Mouse (Mus musculus) lung, postnatal 0 days (tissue): Measurements from ENCODE around the gene Tcf20. TPM values are rescaled to one million over a fixed set of nuclear protein-coding genes. Genes with fewer than 3 reads are reported as not detected.

Source experiments
- ATAC-seq: fragments of 200-750 bp; cut with Nextera tagmentation; 2 replicates; pipeline ENCODE4 v1.8.0; 2017; ENCODE audit warnings: moderate library complexity
- DNase-seq: peaks from one replicate; pipeline ENCODE4 v3.0.0-alpha.2; 2016; ENCODE audit warnings: low spot score
- H3K27ac ChIP-seq: fragments of 300-500 bp; sonication (generic); 2 replicates; pipeline ENCODE4 v1.5.1; 2014; ENCODE audit warnings: antibody characterized with exemption, mild to moderate bottlenecking, low read length, mixed read lengths
- H3K27me3 ChIP-seq: fragments of 300-500 bp; sonication (generic); replicated peaks from 2 replicates; pipeline ENCODE4 v1.6.1; 2014; ENCODE audit warnings: low read length, mixed read lengths; ENCODE audit not compliant: insufficient read depth
- H3K36me3 ChIP-seq: fragments of 300-500 bp; sonication (generic); 2 replicates; pipeline ENCODE4 v1.6.1; 2014; ENCODE audit warnings: low read length, mixed read lengths; ENCODE audit not compliant: insufficient read depth
- H3K4me1 ChIP-seq: fragments of 300-500 bp; sonication (generic); 2 replicates; pipeline ENCODE4 v1.6.1; 2014; ENCODE audit warnings: antibody characterized with exemption, low read depth, low read length, mixed read lengths; ENCODE audit not compliant: insufficient read depth
- H3K4me2 ChIP-seq: fragments of 300-500 bp; sonication (generic); replicated peaks from 2 replicates; pipeline ENCODE4 v1.6.1; 2014; ENCODE audit warnings: low read depth, mild to moderate bottlenecking, low read length, moderate library complexity, mixed read lengths
- H3K4me3 ChIP-seq: fragments of 300-500 bp; sonication (generic); 2 replicates; pipeline ENCODE4 v1.5.1; 2014; ENCODE audit warnings: low read depth, low read length
- H3K9ac ChIP-seq: fragments of 300-500 bp; sonication (generic); replicated peaks from 2 replicates; pipeline ENCODE4 v1.6.1; 2014; ENCODE audit warnings: low read depth, mild to moderate bottlenecking
- H3K9me3 ChIP-seq: fragments of 300-500 bp; sonication (generic); 2 replicates; pipeline ENCODE4 v1.6.1; 2016; ENCODE audit warnings: low read length, mixed read lengths
- CTCF ChIP-seq: IDR thresholded peaks from 2 replicates; pipeline ENCODE4 v1.5.1; 2016; ENCODE audit warnings: antibody characterized with exemption, mild to moderate bottlenecking
- EP300 ChIP-seq: IDR thresholded peaks from 2 replicates; pipeline ENCODE4 v1.6.1; 2016; ENCODE audit warnings: antibody characterized with exemption, mild to moderate bottlenecking, control low read depth
- WGBS: fragments of 180-500 bp; shearing (Covaris S2); extraction: QIAGEN DNeasy Blood & Tissue Kit; methylation state at CpG from one replicate; pipeline ENCODE4 v1.1.7; 2014; 5-methylcytosine and 5-hydroxymethylcytosine counted together
- polyA plus RNA-seq: library from polyadenylated mRNA; unstranded; fragments of >200 nt; fragmentation: Nextera tagmentation; extraction: Ambion mirVana; gene quantifications from 2 replicates; pipeline ENCODE4 v1.2.1, GENCODE M21; 2015

Tcf20 gene
- polyA plus RNA-seq, 1 experiment from 2014 or later: 6.1 TPM

DNA sequence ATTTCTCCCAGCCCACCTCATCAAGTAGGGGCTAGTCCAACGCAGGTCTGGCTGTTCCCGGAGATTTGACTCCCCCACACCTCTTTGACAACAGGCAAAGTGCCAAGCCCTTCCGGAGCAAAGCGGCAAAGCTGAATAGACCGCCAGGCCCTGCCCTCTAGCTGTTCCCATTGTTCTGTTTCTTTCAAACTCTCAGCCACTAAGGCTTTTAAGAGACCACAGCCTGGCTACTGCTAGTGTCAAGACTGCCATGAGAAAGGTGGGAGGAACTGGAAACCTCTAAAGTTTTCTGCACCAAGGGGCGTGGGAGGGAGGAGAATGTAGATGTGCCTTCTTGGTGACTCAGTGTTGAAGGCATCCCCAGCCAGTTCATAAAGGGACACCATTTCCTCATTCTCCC lies 86.4 kb downstream of the Tcf20 start:
- no peak overlapping the region for H3K9ac ChIP-seq
- no peak overlapping the region for H3K27ac ChIP-seq
- no peaks in the 10 kb centered on the region for H3K27me3 ChIP-seq
- H3K4me2 ChIP-seq: no peak overlapping the region
- no peaks in the 10 kb centered on the region for H3K9me3 ChIP-seq
- H3K36me3 ChIP-seq: no peaks in the 10 kb centered on the region
- DNase-seq (peak; percentile 35), ATAC-seq (no peak)
- peaks cover 6% of the 10 kb centered on the region; the same call in 1 of the 2 replicates for H3K4me1 ChIP-seq
- WGBS: 11% methylated on average over 6 of the region's 6 CpGs
- no peak overlapping the region for H3K4me3 ChIP-seq
- TF ChIP-seq EP300 (no peak), CTCF (no peak)

DNA sequence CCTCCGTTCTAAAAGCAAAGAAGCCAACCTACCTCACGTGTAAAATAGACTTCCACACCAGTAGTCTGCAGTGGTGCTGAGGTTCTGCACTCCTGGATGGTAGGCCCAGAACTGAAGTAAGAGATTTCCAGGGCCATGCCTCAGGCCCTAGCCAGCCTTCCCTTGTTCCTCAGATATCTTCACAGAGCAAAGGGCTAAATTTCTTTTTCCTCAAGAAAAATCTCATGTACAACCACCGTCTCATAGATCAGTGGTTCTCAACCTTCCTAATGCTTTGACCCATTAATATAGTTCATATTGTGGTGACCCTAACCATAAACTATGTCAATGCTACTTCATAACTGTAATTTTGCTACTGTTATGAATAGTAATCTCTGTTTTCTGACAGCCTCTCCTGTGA lies 87.3 kb downstream of the Tcf20 start:
- no peak overlapping the region for H3K27ac ChIP-seq

DNA sequence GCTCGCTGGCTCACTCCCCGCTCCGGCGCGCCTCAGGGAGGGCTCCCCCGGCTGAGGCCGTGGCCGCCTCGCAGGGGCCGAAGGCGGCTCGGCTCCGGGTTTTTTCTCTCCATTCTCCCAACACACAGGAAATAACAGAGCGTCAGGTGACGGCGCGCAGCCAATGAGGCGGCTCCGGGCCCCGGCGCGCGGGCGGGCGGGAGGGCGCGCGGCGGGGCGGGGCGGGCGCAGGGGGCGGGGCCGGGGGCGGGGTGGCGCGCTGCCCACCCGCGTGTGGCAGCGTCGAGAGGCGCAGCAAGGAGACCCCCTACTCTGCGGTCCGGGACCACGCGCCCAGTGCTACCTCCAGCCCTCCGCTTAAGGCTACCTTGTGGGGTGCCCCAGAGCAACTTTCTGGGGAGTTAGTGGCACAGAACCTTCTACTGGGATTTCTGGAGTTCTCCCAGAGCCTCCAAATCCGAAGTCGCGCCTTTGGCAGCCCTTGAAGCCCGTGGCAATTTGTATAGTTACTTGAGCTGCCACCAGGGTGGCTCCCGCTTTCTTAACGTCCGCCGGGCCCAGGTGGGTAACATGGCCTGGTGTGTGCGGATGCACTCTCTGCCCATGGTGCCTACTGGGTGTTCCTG lies 87.9 kb downstream of the Tcf20 start:
- Histone ChIP-seq H3K27ac (peak overlapping the region; percentile 94), H3K4me3 (peak overlapping the region; percentile 79), H3K9ac (peak overlapping the region; percentile 72), H3K36me3 (no peaks in the 10 kb centered on the region), H3K4me2 (peak overlapping the region; percentile 94), H3K4me1 (peaks cover 6% of the 10 kb centered on the region; the same call in 1 of the 2 replicates), H3K9me3 (no peaks in the 10 kb centered on the region), H3K27me3 (no peaks in the 10 kb centered on the region)
- ATAC-seq (peak; percentile 94), DNase-seq (peak; percentile 93)
- TF ChIP-seq EP300 (no peak), CTCF (peak; percentile 25)
- WGBS: 2% methylated on average over 23 of the region's 56 CpGs

More for the DNA sequence above, 87.3 kb downstream of the Tcf20 start:
- H3K9ac ChIP-seq: 0 out of 2 replicates have a peak overlapping the region, but pooled peaks have one; percentile 1
- peaks cover 6% of the 10 kb centered on the region; the same call in 1 of the 2 replicates for H3K4me1 ChIP-seq
- peak overlapping the region; percentile 94 for H3K4me2 ChIP-seq
- no peak for TF ChIP-seq CTCF
- no peak for TF ChIP-seq EP300
- H3K36me3 ChIP-seq: no peaks in the 10 kb centered on the region
- ATAC-seq: no peak
- WGBS: 31% methylated on average over 3 of the region's 3 CpGs
- no peak for DNase-seq
- no peaks in the 10 kb centered on the region for H3K27me3 ChIP-seq
- no peak overlapping the region; the same call in 1 of the 2 replicates for H3K4me3 ChIP-seq
- H3K9me3 ChIP-seq: no peaks in the 10 kb centered on the region

DNA sequence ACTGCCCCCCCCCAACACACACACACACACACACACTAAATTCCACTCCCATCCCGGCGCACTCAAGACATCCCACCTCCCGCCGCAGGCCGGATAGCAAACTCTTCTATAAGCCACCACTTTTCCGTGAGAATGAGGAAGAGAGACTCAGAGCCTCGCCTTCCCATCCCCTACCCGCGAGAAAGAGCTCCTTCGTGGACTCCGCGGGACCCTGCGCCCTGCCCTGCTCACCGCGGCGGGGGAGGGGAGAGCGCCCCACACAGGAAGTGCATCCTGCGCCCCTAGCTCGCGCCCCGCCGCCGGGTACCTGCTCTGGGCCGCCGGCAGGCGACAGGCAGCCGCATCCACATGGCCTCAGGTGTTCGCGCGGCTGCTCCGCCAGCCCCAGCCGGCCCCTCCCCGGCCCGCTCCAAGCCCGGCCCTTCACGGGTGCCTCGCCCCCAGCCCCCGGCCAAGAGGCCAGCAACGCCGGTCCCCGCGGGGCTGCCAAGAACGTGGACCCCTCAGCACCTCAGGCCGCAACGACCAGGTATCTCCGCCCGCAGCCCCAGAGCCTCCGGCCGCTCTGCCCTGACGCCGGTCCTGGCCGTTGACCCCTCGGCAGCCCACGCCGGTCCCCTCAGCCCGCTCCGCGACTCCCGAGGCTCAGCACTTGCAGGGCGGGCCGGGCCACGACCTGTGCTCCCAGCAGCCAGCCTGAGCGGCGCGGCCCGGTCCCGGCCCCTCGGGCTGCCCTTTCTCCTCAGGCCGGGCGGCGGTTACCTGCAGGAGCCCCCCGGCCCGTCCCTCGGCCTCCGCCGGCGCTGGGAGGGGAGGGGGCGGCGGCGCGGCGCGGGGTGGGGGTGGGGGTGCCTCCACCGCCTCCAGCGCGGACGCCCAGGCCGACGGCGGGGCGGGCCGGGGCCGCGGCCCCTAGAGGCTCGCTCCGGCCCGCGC lies 88.7 kb downstream of the Tcf20 start:
- 1% methylated on average over 47 of the region's 98 CpGs for WGBS
- peak overlapping the region; percentile 72 for H3K9ac ChIP-seq
- no peaks in the 10 kb centered on the region for H3K36me3 ChIP-seq
- ATAC-seq (peak; percentile 70), DNase-seq (peak; percentile 47)
- H3K27me3 ChIP-seq: no peaks in the 10 kb centered on the region
- TF ChIP-seq EP300 (no peak), CTCF (peak; percentile 35)
- peak overlapping the region; percentile 79 for H3K4me3 ChIP-seq
- H3K27ac ChIP-seq: peak overlapping the region; percentile 94
- H3K4me1 ChIP-seq: peaks cover 6% of the 10 kb centered on the region; the same call in 1 of the 2 replicates
- H3K9me3 ChIP-seq: no peaks in the 10 kb centered on the region
- peak overlapping the region; percentile 94 for H3K4me2 ChIP-seq

GRCm38 (mm10) chr15:82898141-82898739 lies 89.4 kb downstream of the Tcf20 start:
- Histone ChIP-seq H3K4me1 (peaks cover 6% of the 10 kb centered on the region; the same call in 1 of the 2 replicates), H3K4me2 (peak overlapping the region; percentile 94), H3K4me3 (peak overlapping the region; percentile 79), H3K36me3 (no peaks in the 10 kb centered on the region), H3K9me3 (no peaks in the 10 kb centered on the region), H3K27me3 (no peaks in the 10 kb centered on the region), H3K9ac (peak overlapping the region; percentile 26; the same call in 1 of the 2 replicates), H3K27ac (peak overlapping the region; percentile 94; the same call in 1 of the 2 replicates)
- WGBS: 20% methylated on average over 11 of the region's 11 CpGs
- ATAC-seq (no peak), DNase-seq (no peak)
- TF ChIP-seq CTCF (no peak), EP300 (no peak)

DNA sequence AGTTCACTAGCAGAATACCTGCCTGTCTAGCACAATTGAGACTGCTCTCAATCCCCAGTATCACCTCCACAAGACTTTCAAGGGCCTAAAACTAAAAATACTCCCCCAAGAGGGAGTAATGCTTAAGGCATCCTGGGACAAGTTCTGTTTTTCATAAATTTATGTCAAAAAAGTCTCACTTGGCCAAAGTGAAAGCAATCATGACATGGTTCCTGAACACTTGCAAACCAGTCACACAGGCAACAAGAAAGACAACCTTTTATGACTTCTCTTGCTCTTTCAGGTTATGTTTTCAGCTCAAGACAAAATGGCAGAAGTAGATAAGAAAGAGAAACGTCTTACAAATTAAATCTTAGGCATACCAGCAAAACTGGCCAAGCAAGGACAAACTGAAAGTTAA lies 91.3 kb downstream of the Tcf20 start:
- no peak for TF ChIP-seq CTCF
- no peak for TF ChIP-seq EP300
- no peaks in the 10 kb centered on the region for H3K36me3 ChIP-seq
- no peak overlapping the region for H3K4me2 ChIP-seq
- DNase-seq (no peak), ATAC-seq (no peak)
- H3K9me3 ChIP-seq: no peaks in the 10 kb centered on the region
- H3K27me3 ChIP-seq: no peaks in the 10 kb centered on the region
- no peak overlapping the region for H3K27ac ChIP-seq
- H3K9ac ChIP-seq: no peak overlapping the region
- peaks cover 6% of the 10 kb centered on the region; the same call in 1 of the 2 replicates for H3K4me1 ChIP-seq
- WGBS: 33% methylated on average over 1 of the region's 1 CpGs
- no peak overlapping the region for H3K4me3 ChIP-seq
